Mouse (Mus musculus) skeletal muscle tissue, adult 2 months (tissue): ENCODE data around the gene Actr3.
"Not testable (repeated sequence)": the region's sequence is repeated elsewhere in the genome, so short reads cannot be mapped to it uniquely, and the experiment has no call there.

Experiments used
- DNase-seq: peaks from one replicate; pipeline ENCODE4 v3.0.0-alpha.2; 2012; ENCODE audit warnings: low read depth, low spot score

The Actr3 gene

GRCm38 (mm10) chr1:125438826-125439225 is 3.3 kb upstream of the Actr3 start:
- DNase-seq, result no peak

DNA sequence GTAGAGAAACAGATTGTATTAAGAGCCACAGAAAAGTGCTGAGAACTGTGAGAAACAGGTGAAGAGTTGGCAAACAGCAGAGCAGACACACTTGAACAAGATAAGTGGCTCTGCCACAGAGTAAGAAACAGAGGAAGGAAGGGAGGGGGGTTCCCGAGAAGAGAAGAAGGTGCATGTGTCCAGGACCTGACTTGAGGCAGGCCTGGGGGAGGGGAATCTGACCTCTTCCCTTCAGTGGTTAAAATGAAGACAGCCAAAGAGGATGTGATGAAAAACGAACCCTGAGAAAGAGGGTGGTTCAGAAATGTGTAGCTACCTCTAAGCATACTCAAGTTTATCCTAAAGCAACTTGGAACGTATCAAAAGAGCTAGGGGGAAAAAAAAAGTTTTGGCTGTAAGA is 2.4 kb upstream of the Actr3 start:
- DNase-seq, result no peak

DNA sequence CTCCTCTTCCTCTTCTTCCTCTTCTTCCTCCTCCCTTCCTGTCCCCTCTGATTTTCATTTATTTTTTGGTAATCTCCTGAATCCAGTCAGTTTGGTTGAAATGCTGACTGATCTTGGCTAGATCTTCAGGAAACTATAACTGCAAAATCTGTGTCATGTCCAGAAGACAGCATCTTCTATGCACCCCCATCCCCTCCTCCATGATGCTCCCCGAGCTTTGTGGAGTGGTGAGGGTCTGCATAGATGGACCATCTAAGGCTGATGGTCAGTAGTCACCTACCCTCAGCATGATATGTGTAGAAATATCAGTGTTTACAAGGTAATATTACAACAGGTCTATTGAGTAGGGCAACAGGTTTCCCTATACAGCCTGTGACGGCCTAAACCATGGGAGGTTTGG is 1.6 kb upstream of the Actr3 start:
- DNase-seq, result no peak

DNA sequence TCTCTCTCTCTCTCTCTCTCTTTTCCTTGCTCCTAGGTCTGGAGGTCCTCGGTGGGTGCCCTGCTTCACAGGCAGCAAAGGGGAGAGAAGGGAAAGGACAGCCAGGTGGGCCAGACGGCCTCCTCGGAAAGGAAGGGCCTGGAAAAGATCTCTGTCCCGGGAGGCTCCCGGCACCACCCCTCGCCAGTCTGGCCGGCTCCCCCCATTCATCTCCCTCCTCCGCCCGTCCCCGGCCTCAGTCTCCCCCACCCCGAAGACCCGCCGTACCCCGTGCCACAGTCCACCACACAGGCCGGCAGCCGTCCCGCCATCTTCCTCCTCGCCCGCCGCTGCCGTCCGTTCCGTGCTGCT is 534 bp downstream of the Actr3 start:
- DNase-seq, result no peak

GRCm38 (mm10) chr1:125434485-125435001 is 984 bp downstream of the Actr3 start:
- DNase-seq, result peak; percentile 59

- DNase-seq, result no peak
Measured at GRCm38 (mm10) chr1:125431286-125431685, 4.2 kb downstream of the Actr3 start.

GRCm38 (mm10) chr1:125430737-125431136 is 4.8 kb downstream of the Actr3 start:
- no peak for DNase-seq

DNA sequence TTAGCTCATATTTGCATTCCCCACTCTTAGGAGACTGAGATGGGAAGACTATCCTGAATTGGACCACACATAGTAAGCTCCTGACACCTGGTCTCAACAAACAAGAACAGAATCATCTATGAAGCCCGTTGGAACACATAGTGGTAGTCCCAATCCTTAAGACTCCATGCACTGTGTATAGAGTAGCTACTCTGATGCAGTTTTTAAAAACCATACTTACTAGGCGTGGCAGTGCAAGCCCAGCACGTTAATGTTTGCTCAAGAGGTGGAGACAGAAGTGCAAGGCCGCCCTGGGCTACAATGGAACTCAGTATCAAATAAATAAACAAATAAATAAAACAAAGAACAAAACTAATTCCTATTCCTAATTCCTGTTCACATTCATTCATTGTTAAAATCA is 5.5 kb downstream of the Actr3 start:
- no peak for DNase-seq

DNA sequence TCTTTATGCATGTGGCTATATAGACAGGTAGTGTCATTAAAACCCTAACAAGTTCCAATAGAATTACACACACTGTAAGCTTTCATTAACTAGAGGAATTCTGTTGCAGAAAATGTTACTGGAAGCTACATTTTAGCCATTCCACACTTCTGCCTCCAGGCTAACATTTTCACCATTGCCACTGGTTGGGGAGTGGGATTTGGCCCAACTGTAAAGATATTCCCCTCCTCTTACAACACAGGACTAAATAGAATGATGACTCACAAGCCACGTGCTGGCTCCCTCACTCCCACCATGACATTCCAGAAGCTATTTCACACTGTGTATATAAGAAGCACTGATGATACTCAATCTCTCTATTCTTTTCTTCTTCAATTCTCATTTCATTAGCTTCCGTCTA is 7.2 kb downstream of the Actr3 start:
- no peak for DNase-seq

DNA sequence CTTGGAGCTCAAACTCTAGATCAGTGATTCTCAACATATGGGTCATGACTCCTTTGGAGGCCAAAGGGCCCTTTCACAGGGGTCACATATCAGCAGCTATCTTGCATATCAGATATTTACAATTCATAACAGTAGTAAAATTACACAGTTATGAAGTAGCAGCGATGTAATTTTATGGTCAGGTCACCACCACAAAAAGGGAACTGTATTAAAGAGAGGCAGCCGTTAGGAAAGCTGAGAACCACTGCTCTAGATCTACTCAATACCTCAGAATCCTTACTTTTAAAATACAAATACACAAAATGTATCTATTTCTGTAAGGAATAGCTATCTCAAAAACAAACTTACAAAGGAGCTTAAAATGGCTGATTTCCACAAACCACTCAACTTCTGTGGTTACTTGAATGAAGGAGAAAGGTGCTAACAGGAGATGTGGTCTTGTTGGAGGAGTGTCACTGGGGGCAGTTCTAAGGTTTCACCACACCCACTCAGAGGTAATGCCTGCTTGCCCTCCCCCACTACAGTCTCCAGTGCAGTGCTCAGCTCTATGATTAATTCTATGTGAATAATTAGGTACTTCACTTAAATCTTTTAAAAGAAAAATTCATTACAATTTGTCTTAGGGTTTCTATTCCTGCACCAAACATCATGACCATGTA is 9.0 kb downstream of the Actr3 start:
- no peak for DNase-seq

DNA sequence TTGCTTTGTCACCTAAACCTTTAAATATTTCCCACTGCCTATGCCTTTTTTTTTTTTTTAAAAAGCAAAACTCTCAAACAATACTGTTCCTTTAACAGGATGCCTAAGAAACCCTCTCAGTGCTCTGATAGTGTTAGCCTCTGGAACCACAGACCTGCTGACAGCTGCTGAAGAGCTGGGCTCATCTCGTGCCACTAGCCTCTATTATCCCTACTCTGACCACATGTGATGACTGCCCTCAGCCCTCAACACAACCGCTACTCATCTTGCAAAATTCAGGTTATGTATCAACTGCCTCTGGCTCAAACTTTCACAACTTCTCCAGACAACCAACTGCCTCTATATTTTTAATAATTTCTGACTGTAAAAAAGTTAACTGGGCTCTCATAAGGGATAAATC is 15.6 kb downstream of the Actr3 start:
- DNase-seq, result no peak

DNA sequence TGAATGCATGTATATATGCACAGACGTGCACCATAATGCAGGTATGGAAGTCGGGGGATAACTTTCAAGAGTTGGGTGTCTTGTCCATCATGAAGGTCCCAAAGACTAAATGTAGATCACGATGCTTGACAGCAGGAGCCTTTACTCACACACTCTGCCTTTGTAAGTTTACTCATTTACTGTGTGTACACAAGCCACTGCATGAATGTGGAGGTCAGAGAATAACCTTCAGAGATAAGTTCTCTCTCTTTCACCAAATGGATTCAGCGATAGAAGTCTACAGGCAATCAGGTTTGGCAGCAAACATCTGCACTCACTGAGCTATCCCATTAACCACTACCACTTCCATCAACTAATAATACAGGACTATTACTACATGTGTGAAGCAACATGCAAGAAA is 16.8 kb downstream of the Actr3 start:
- DNase-seq, result no peak

- no peak for DNase-seq
Measured at GRCm38 (mm10) chr1:125407220-125407619, 28.3 kb downstream of the Actr3 start.

GRCm38 (mm10) chr1:125395391-125395790 is 40.1 kb downstream of the Actr3 start:
- no peak for DNase-seq

DNA sequence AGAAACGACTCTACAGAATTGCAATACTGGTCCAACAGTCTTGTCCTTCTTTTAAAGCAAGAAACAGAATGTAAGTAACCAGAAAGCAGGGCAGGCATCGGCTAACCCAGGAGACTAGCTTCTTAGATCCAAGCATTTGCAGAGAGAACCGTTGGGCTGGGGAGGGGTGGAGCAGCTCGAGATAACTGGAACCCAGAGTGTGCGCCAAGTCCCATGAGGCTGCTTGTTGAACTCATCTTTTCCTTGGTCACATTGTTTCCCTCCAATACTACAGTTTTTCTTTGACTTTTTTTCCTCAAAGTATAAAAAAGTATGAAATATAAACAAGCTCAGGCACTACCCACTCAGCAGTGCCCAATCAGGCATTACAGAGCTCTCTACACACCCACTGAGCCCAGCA is 42.2 kb downstream of the Actr3 start:
- not testable (repeated sequence) for DNase-seq

DNA sequence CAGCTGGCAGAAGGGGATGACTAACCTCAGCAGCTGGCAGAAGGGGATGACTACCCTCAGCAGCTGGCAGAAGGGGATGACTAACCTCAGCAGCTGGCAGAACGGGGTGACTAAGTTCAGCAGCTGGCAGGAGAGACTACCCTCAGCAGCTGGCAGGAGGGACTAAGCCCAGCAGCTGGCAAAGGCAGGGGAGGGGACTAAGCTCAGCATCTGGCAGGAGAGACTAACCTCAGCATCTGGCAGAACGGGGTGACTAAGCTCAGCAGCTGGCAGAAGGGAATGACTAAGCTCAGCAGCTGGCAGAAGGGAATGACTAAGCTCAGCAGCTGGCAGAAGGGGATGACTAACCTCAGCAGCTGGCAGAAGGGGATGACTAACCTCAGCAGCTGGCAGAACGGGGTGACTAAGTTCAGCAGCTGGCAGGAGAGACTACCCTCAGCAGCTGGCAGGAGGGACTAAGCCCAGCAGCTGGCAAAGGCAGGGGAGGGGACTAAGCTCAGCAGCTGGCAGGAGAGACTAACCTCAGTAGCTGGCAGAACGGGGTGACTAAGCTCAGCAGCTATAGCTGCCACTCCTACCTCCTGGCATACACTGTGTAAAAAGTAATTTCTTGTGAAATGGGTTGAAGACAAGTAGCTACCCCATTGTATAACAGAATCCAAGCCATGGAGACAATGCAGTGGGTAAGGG is 45.3 kb downstream of the Actr3 start:
- DNase-seq, result not testable (repeated sequence)

GRCm38 (mm10) chr1:125389634-125390033 is 45.9 kb downstream of the Actr3 start:
- DNase-seq, result not testable (repeated sequence)

- DNase-seq, result no peak
Measured at GRCm38 (mm10) chr1:125388370-125388769, 47.2 kb downstream of the Actr3 start.

DNA sequence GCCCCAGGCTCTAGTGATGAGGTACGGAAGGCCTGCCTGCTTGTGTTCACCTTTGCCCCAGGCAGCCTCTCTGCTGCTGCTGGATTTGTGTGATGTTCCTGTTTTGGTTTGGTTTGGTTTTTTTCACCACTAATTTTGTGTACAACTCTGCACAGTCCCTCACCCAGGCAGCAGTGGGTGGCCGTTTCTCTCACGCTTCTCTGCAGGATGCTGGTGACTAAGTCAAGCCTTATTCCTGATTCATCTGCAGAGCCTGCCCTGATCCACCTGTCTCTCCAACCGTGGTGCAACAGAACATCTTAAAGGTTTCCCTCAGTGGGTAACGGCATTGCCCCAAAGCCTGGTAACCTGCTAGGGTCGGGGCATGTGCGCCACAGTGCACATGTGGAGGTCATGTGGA is 49.3 kb downstream of the Actr3 start:
- DNase-seq, result no peak

- DNase-seq, result no peak
Measured at GRCm38 (mm10) chr1:125382622-125383021, 52.9 kb downstream of the Actr3 start.

- DNase-seq, result no peak
Measured at GRCm38 (mm10) chr1:125378889-125379288, 56.6 kb downstream of the Actr3 start.

GRCm38 (mm10) chr1:125372855-125373254 is 62.7 kb downstream of the Actr3 start:
- no peak for DNase-seq

GRCm38 (mm10) chr1:125370779-125371178 is 64.7 kb downstream of the Actr3 start:
- DNase-seq, result peak; percentile 40
